Mouse (Mus musculus) heart, postnatal 0 days (tissue): ENCODE measurements at regions not wholly inside any gene's neighbourhood (a gene's known extent, or its start where the extent isn't known, plus 50 kb on each side); places are given as distances from the start of the nearest gene placed in this dataset.

Experiments
- ATAC-seq: fragments of 200-750 bp; cut with Nextera tagmentation; 2 replicates; pipeline ENCODE4 v1.8.0; 2017; ENCODE audit warnings: low read depth, moderate number of reproducible peaks, moderate library complexity; ENCODE audit not compliant: insufficient read depth
- DNase-seq: peaks from one replicate; pipeline ENCODE4 v3.0.0-alpha.2; 2016; ENCODE audit warnings: low spot score
- H3K27ac ChIP-seq: fragments of 300-500 bp; sonication (generic); 2 replicates; pipeline ENCODE4 v1.5.1; 2014; ENCODE audit warnings: low read depth, mild to moderate bottlenecking
- H3K27me3 ChIP-seq: fragments of 300-500 bp; sonication (generic); 2 replicates; pipeline ENCODE4 v1.6.1; 2014; ENCODE audit warnings: low read length, mixed read lengths; ENCODE audit not compliant: control insufficient read depth, insufficient read depth
- H3K36me3 ChIP-seq: fragments of 300-500 bp; sonication (generic); replicated peaks from 2 replicates; pipeline ENCODE4 v1.6.1; 2014; ENCODE audit warnings: low read length, mixed read lengths; ENCODE audit not compliant: control insufficient read depth, insufficient read depth
- H3K4me1 ChIP-seq: fragments of 300-500 bp; sonication (generic); 2 replicates; pipeline ENCODE4 v1.6.1; 2014; ENCODE audit warnings: antibody characterized with exemption; ENCODE audit not compliant: control insufficient read depth, insufficient read depth
- H3K4me2 ChIP-seq: fragments of 300-500 bp; sonication (generic); 2 replicates; pipeline ENCODE4 v1.6.1; 2014; ENCODE audit warnings: low read depth, mild to moderate bottlenecking, low read length, moderate library complexity
- H3K4me3 ChIP-seq: fragments of 300-500 bp; sonication (generic); 2 replicates; pipeline ENCODE4 v1.5.1; 2014; ENCODE audit warnings: low read depth, low read length
- H3K9ac ChIP-seq: fragments of 300-500 bp; sonication (generic); replicated peaks from 2 replicates; pipeline ENCODE4 v1.6.1; 2014; ENCODE audit warnings: low read depth, low read length, mixed read lengths
- H3K9me3 ChIP-seq: fragments of 300-500 bp; sonication (generic); replicated peaks from 2 replicates; pipeline ENCODE4 v1.6.1; 2016; ENCODE audit warnings: low read length; ENCODE audit not compliant: control insufficient read depth
- CTCF ChIP-seq: IDR thresholded peaks from 2 replicates; pipeline ENCODE4 v1.5.1; 2016; ENCODE audit warnings: antibody characterized with exemption, control low read depth, low read depth
- EP300 ChIP-seq: IDR thresholded peaks from 2 replicates; pipeline ENCODE4 v1.6.1; 2016; ENCODE audit warnings: antibody characterized with exemption, low read depth
- WGBS: fragments of 180-500 bp; shearing (Covaris S2); extraction: QIAGEN DNeasy Blood & Tissue Kit; methylation state at CpG from one replicate; pipeline ENCODE4 v1.1.7; 2014; 5-methylcytosine and 5-hydroxymethylcytosine counted together

- H3K27ac ChIP-seq: no peak overlapping the region
- no peak overlapping the region for H3K4me2 ChIP-seq
- H3K4me3 ChIP-seq: no peak overlapping the region
- H3K9ac ChIP-seq: no peak overlapping the region
- H3K27me3 ChIP-seq: no peaks in the 10 kb centered on the region
- no peaks in the 10 kb centered on the region for H3K36me3 ChIP-seq
- DNase-seq (no peak), ATAC-seq (no peak)
- WGBS: 68% methylated on average over 1 of the region's 1 CpGs
- H3K4me1 ChIP-seq: no peaks in the 10 kb centered on the region
- no peaks in the 10 kb centered on the region for H3K9me3 ChIP-seq
- TF ChIP-seq CTCF: no peak
- TF ChIP-seq EP300: no peak
These were observed 214.7 kb upstream of the Zfp352 start for GRCm38 (mm10) chr4:90003898-90004297.

GRCm38 (mm10) chr4:90012723-90013122 lies 205.9 kb upstream of the Zfp352 start:
- DNase-seq: no peak
- no peak for ATAC-seq
- no peak for TF ChIP-seq CTCF
- no peak for TF ChIP-seq EP300
- no peaks in the 10 kb centered on the region for H3K27me3 ChIP-seq
- no peak overlapping the region for H3K27ac ChIP-seq
- H3K4me3 ChIP-seq: no peak overlapping the region
- no peaks in the 10 kb centered on the region for H3K4me1 ChIP-seq
- H3K9me3 ChIP-seq: no peaks in the 10 kb centered on the region
- 89% methylated on average over 1 of the region's 1 CpGs for WGBS
- no peak overlapping the region for H3K4me2 ChIP-seq
- H3K9ac ChIP-seq: no peak overlapping the region
- H3K36me3 ChIP-seq: no peaks in the 10 kb centered on the region

- DNase-seq (no peak), ATAC-seq (no peak)
- TF ChIP-seq EP300 (no peak), CTCF (no peak)
- no peak overlapping the region for H3K4me2 ChIP-seq
- H3K9ac ChIP-seq: no peak overlapping the region
- no peak overlapping the region for H3K27ac ChIP-seq
- H3K9me3 ChIP-seq: no peaks in the 10 kb centered on the region
- H3K36me3 ChIP-seq: no peaks in the 10 kb centered on the region
- H3K4me1 ChIP-seq: no peaks in the 10 kb centered on the region
- no peaks in the 10 kb centered on the region for H3K27me3 ChIP-seq
- H3K4me3 ChIP-seq: no peak overlapping the region
These were observed 204.4 kb upstream of the Zfp352 start for GRCm38 (mm10) chr4:90014203-90014602.
